Mouse (Mus musculus): ENCODE measurements around the gene Sebox. TPM values are rescaled to one million over a fixed set of nuclear protein-coding genes. Genes with fewer than 3 reads are reported as not detected.
A peak's percentile ranks its signal among the peaks of the same experiment; 100 is the strongest.
"Not testable (repeated sequence)": the region's sequence is repeated elsewhere in the genome, so short reads cannot be mapped to it uniquely, and the experiment has no call there.

Gene Sebox
- total and polyA plus RNA-seq, 3 experiments: not detected

DNA sequence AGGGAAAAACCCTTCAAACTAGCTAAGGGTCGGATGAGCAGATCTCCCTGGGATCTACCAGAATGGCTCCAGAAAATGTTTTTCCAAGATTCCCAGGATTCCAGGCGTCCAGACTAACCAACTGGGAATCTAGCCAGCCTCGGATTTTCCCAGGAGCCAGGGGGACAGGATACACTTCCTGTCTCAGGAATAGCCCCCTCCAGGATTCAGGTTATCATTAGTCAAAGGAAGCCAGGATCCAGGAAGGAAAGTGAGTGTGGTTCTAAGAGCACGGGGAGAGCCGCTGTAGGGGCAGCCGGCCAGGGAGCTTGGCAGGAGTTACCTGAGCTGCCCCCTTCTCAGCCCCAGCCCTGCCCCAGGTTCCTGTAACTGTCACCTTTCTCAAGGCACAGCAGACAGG, 27.8 kb downstream of the Sebox start:
- peaks cover 55% of the 10 kb centered on the region for H3K79me2 ChIP-seq (replicated peaks; ENCODE audit: control insufficient read depth, extremely low read depth, insufficient read depth, poor library complexity, severe bottlenecking)
- H3K9ac ChIP-seq (ENCODE audit: insufficient read depth, low read depth): no peak overlapping the region
- no peak overlapping the region for H3K4me2 ChIP-seq (ENCODE audit: insufficient read depth, low read depth, poor library complexity, severe bottlenecking)
- in situ Hi-C loops (cut with MboI; ENCODE audit: low pct_ligation_motif_present, low pct_unique_long_range_greater_than_20kb, low sequenced_read_pairs) (no loop called here), dilution Hi-C loops (cut with MboI; ENCODE audit: extremely low pct_ligation_motif_present, extremely low pct_unique_long_range_greater_than_20kb, low sequenced_read_pairs) (no loop called here)
- no peaks in the 10 kb centered on the region for H3K9me3 ChIP-seq (replicated peaks; ENCODE audit: low read length)
- peaks cover 47 to 72% of the 10 kb centered on the region in 2 experiments for H3K36me3 ChIP-seq (replicated peaks in 1 of 2; ENCODE audit: control insufficient read depth in 1 of 2, insufficient read depth in 1 of 2, low read length in 1 of 2)
- H3K4me1 ChIP-seq (ENCODE audit: control insufficient read depth in 1 of 2, insufficient read depth in 2 of 2): peaks cover 11 to 32% of the 10 kb centered on the region in 2 experiments
- no peaks in the 10 kb centered on the region for H3K27me3 ChIP-seq (replicated peaks)
- no peak overlapping the region for H3K4me3 ChIP-seq (replicated peaks in 1 of 3; ENCODE audit: low read depth in 2 of 3, low read length in 2 of 3, poor library complexity in 1 of 3)
- no peak overlapping the region for H3K27ac ChIP-seq (ENCODE audit: insufficient read depth, low read depth)
- DNase-seq (ENCODE audit: extremely low read depth): no peak
- no peak for TF ChIP-seq CHD2 (IDR thresholded peaks at IDR 0.05; ENCODE audit: low read length)
- no peak for TF ChIP-seq MXI1 (IDR thresholded peaks at IDR 0.05; ENCODE audit: low read depth, low read length)
- TF ChIP-seq NELFE (IDR thresholded peaks at IDR 0.05; ENCODE audit: low read depth, low read length): no peak

DNA sequence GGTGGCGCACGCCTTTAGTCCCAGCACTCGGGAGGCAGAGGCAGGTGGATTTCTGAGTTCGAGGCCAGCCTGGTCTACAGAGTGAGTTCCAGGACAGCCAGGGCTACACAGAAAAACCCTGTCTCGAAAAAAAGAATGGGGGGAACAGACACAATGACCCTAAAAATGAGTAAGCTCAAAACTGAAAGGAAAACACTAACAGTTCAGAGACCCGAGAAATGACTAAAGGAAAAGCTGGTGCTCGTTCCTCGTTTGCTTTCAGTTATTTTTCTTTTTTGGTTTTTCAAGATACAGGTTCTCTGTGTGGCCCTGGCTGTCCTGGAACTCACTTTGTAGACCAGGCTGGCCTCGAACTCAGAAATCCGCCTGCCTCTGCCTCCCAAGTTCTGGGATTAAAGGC, 28.3 kb downstream of the Sebox start:
- Histone ChIP-seq H3K9ac (ENCODE audit: insufficient read depth, low read depth) (0 out of 2 replicates have a peak overlapping the region, but pooled peaks have one; percentile 9), H3K4me2 (ENCODE audit: insufficient read depth, low read depth, poor library complexity, severe bottlenecking) (peak overlapping the region; percentile 11; the same call in 1 of the 2 replicates), H3K79me2 (replicated peaks; ENCODE audit: control insufficient read depth, extremely low read depth, insufficient read depth, poor library complexity, severe bottlenecking) (peaks cover 57% of the 10 kb centered on the region), H3K36me3 (replicated peaks in 1 of 2; ENCODE audit: control insufficient read depth in 1 of 2, insufficient read depth in 1 of 2, low read length in 1 of 2) (peaks cover 42 to 67% of the 10 kb centered on the region in 2 experiments), H3K4me1 (ENCODE audit: control insufficient read depth in 1 of 2, insufficient read depth in 2 of 2) (peaks cover 11 to 32% of the 10 kb centered on the region in 2 experiments)
- H3K9me3 ChIP-seq (replicated peaks; ENCODE audit: low read length); H3K4me3 ChIP-seq (replicated peaks in 1 of 3; ENCODE audit: low read depth in 2 of 3, low read length in 2 of 3, poor library complexity in 1 of 3); in situ Hi-C loops (cut with MboI; ENCODE audit: low pct_ligation_motif_present, low pct_unique_long_range_greater_than_20kb, low sequenced_read_pairs); H3K27me3 ChIP-seq (replicated peaks); dilution Hi-C loops (cut with MboI; ENCODE audit: extremely low pct_ligation_motif_present, extremely low pct_unique_long_range_greater_than_20kb, low sequenced_read_pairs); H3K27ac ChIP-seq (ENCODE audit: insufficient read depth, low read depth); DNase-seq (ENCODE audit: extremely low read depth): not testable (repeated sequence)
- TF ChIP-seq IRF4 (IDR thresholded peaks at IDR 0.05; ENCODE audit: low read depth, low read length) (peak; percentile 72), JUND (conservative IDR thresholded peaks at IDR 0.05; ENCODE audit: low read depth, low read length) (peak; percentile 61), RCOR1 (conservative IDR thresholded peaks at IDR 0.05; ENCODE audit: low read depth, low read length) (peak; percentile 62; the same call in 1 of the 2 replicates), JUN (IDR thresholded peaks at IDR 0.05; ENCODE audit: insufficient read depth, low read depth, low read length) (peak; percentile 59; the same call in 1 of the 2 replicates), SIN3A (IDR thresholded peaks at IDR 0.05; ENCODE audit: low read length) (peak; percentile 37; the same call in 1 of the 2 replicates), EP300 (IDR thresholded peaks at IDR 0.05; ENCODE audit: low read length) (peak; percentile 69), ZNF384 (IDR thresholded peaks at IDR 0.05; ENCODE audit: low read depth, low read length) (peak; percentile 28; the same call in 1 of the 2 replicates)

DNA sequence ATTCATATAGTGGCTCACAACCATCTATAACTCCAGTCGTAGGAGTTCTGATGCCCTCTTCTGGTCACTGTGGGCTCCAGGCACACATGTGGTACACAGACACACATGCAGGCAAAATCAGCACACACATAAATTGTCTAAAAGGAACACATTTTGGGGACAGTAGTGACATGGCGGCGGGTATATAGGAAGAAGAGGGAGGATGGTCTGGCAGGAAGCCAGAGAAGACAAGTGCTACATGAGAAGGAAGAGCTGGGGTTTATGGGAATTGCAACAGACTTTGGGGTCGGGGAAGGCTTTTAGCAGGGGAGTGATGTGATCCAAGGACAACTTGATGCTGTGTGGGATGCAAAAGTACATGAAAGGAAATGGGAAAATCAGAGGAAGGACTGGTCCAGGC, 31.3 kb downstream of the Sebox start:
- H3K9me3 ChIP-seq (replicated peaks; ENCODE audit: low read length): no peaks in the 10 kb centered on the region
- in situ Hi-C loops (cut with MboI; ENCODE audit: low pct_ligation_motif_present, low pct_unique_long_range_greater_than_20kb, low sequenced_read_pairs): no loop called here
- no peak for DNase-seq (ENCODE audit: extremely low read depth)
- H3K36me3 ChIP-seq (replicated peaks in 1 of 2; ENCODE audit: control insufficient read depth in 1 of 2, insufficient read depth in 1 of 2, low read length in 1 of 2): peaks cover 25 to 51% of the 10 kb centered on the region in 2 experiments
- H3K79me2 ChIP-seq (replicated peaks; ENCODE audit: control insufficient read depth, extremely low read depth, insufficient read depth, poor library complexity, severe bottlenecking): peaks cover 82% of the 10 kb centered on the region
- H3K27me3 ChIP-seq (replicated peaks): no peaks in the 10 kb centered on the region
- dilution Hi-C loops (cut with MboI; ENCODE audit: extremely low pct_ligation_motif_present, extremely low pct_unique_long_range_greater_than_20kb, low sequenced_read_pairs): no loop called here
- TF ChIP-seq RCOR1 (conservative IDR thresholded peaks at IDR 0.05; ENCODE audit: low read depth, low read length) (no peak), CTCF (conservative IDR thresholded peaks at IDR 0.05 in 1 of 2, IDR thresholded peaks at IDR 0.05 in 1 of 2; ENCODE audit: low read depth in 2 of 2, low read length in 2 of 2) (peak in 1 of 2 experiments; percentile 43; a peak in 2 of 4 replicates), CHD2 (IDR thresholded peaks at IDR 0.05; ENCODE audit: low read length) (no peak), MYC (IDR thresholded peaks at IDR 0.05; ENCODE audit: low read depth, low read length) (0 out of 2 replicates have a peak, but pooled peaks have one; percentile 29), IRF4 (IDR thresholded peaks at IDR 0.05; ENCODE audit: low read depth, low read length) (no peak), MXI1 (IDR thresholded peaks at IDR 0.05; ENCODE audit: low read depth, low read length) (0 out of 2 replicates have a peak, but pooled peaks have one; percentile 44), TCF12 (IDR thresholded peaks at IDR 0.05; ENCODE audit: low read depth, low read length) (no peak)
- peaks cover 17 to 42% of the 10 kb centered on the region in 2 experiments for H3K4me1 ChIP-seq (ENCODE audit: control insufficient read depth in 1 of 2, insufficient read depth in 2 of 2)
- no peak overlapping the region for H3K27ac ChIP-seq (ENCODE audit: insufficient read depth, low read depth)
- peak overlapping the region; percentile 96 for H3K4me2 ChIP-seq (ENCODE audit: insufficient read depth, low read depth, poor library complexity, severe bottlenecking)
- peak overlapping the region; percentile 70 to 79 (median 72) for H3K4me3 ChIP-seq (replicated peaks in 1 of 3; ENCODE audit: low read depth in 2 of 3, low read length in 2 of 3, poor library complexity in 1 of 3)
- peak overlapping the region; percentile 64 for H3K9ac ChIP-seq (ENCODE audit: insufficient read depth, low read depth)

All from CH12.LX (cell line).